Mouse (Mus musculus) hindbrain, embryonic 15.5 days (tissue): ENCODE measurements around the gene Fbxl2. TPM values are rescaled to one million over a fixed set of nuclear protein-coding genes. Genes with fewer than 3 reads are reported as not detected.

Experiments
- ATAC-seq: fragments of 200-750 bp; cut with Nextera tagmentation; 2 replicates; pipeline ENCODE4 v1.8.0; 2017; ENCODE audit warnings: low read depth, moderate number of reproducible peaks, moderate TSS enrichment; ENCODE audit not compliant: low FRiP score
- H3K27ac ChIP-seq: fragments of 300-500 bp; sonication (generic); replicated peaks from 2 replicates; pipeline ENCODE4 v1.5.1; 2015; ENCODE audit warnings: mild to moderate bottlenecking, inconsistent platforms
- H3K27me3 ChIP-seq: fragments of 300-500 bp; sonication (generic); 2 replicates; pipeline ENCODE4 v1.6.1; 2015; ENCODE audit warnings: control low read depth, inconsistent platforms
- H3K36me3 ChIP-seq: fragments of 300-500 bp; sonication (generic); 2 replicates; pipeline ENCODE4 v1.6.1; 2015; ENCODE audit warnings: control low read depth, inconsistent platforms
- H3K4me1 ChIP-seq: fragments of 300-500 bp; sonication (generic); replicated peaks from 2 replicates; pipeline ENCODE4 v1.6.1; 2015; ENCODE audit warnings: control low read depth, inconsistent platforms
- H3K4me2 ChIP-seq: fragments of 300-500 bp; sonication (generic); 2 replicates; pipeline ENCODE4 v1.6.1; 2015; ENCODE audit warnings: moderate library complexity, mild to moderate bottlenecking, inconsistent platforms
- H3K4me3 ChIP-seq: fragments of 300-500 bp; sonication (generic); 2 replicates; pipeline ENCODE4 v1.5.1; 2015; ENCODE audit warnings: mild to moderate bottlenecking, inconsistent platforms
- H3K9ac ChIP-seq: fragments of 300-500 bp; sonication (generic); 2 replicates; pipeline ENCODE4 v1.6.1; 2015; ENCODE audit warnings: inconsistent platforms
- H3K9me3 ChIP-seq: fragments of 300-500 bp; sonication (generic); 2 replicates; pipeline ENCODE4 v1.6.1; 2016; ENCODE audit warnings: control low read depth, inconsistent platforms
- WGBS: fragments of 180-500 bp; shearing (Covaris S2); methylation state at CpG from one replicate; pipeline ENCODE4 v1.1.7; 2015; 5-methylcytosine and 5-hydroxymethylcytosine counted together
- polyA plus RNA-seq: library from polyadenylated mRNA; unstranded; fragments of >200 nt; fragmentation: Nextera tagmentation; extraction: Ambion mirVana; gene quantifications from 2 replicates; pipeline ENCODE4 v1.2.1, GENCODE M21; 2015

The Fbxl2 gene
- polyA plus RNA-seq, 1 experiment from 2014 or later: 28.5 TPM

GRCm38 (mm10) chr9:114050778-114051177, 4.8 kb upstream of the Fbxl2 start:
- Histone ChIP-seq H3K9ac (no peak overlapping the region), H3K27me3 (0 out of 2 replicates have a peak, but pooled peaks cover 7% of the 10 kb centered on the region), H3K36me3 (no peaks in the 10 kb centered on the region), H3K9me3 (no peaks in the 10 kb centered on the region), H3K27ac (no peak overlapping the region), H3K4me1 (no peaks in the 10 kb centered on the region), H3K4me3 (no peak overlapping the region), H3K4me2 (no peak overlapping the region)
- no peak for ATAC-seq
- WGBS: 90% methylated on average over 16 of the region's 16 CpGs

GRCm38 (mm10) chr9:114050106-114050505, 4.1 kb upstream of the Fbxl2 start:
- H3K4me2 ChIP-seq: no peak overlapping the region
- H3K27ac ChIP-seq: no peak overlapping the region
- WGBS: 85% methylated on average over 7 of the region's 7 CpGs
- ATAC-seq: no peak
- no peaks in the 10 kb centered on the region for H3K36me3 ChIP-seq
- no peaks in the 10 kb centered on the region for H3K4me1 ChIP-seq
- H3K9ac ChIP-seq: no peak overlapping the region
- H3K4me3 ChIP-seq: no peak overlapping the region
- H3K9me3 ChIP-seq: no peaks in the 10 kb centered on the region
- H3K27me3 ChIP-seq: 0 out of 2 replicates have a peak, but pooled peaks cover 1% of the 10 kb centered on the region

GRCm38 (mm10) chr9:114046676-114047075, 685 bp upstream of the Fbxl2 start:
- no peak overlapping the region for H3K4me3 ChIP-seq
- no peak for ATAC-seq
- H3K36me3 ChIP-seq: no peaks in the 10 kb centered on the region
- 94% methylated on average over 7 of the region's 7 CpGs for WGBS
- no peak overlapping the region for H3K4me2 ChIP-seq
- H3K27me3 ChIP-seq: no peaks in the 10 kb centered on the region
- H3K9me3 ChIP-seq: no peaks in the 10 kb centered on the region
- H3K9ac ChIP-seq: no peak overlapping the region
- H3K27ac ChIP-seq: no peak overlapping the region
- no peaks in the 10 kb centered on the region for H3K4me1 ChIP-seq

GRCm38 (mm10) chr9:114044446-114044845, 1.5 kb downstream of the Fbxl2 start:
- Histone ChIP-seq H3K4me2 (no peak overlapping the region), H3K4me1 (no peaks in the 10 kb centered on the region), H3K27ac (no peak overlapping the region), H3K36me3 (no peaks in the 10 kb centered on the region), H3K9me3 (no peaks in the 10 kb centered on the region), H3K9ac (no peak overlapping the region), H3K27me3 (no peaks in the 10 kb centered on the region), H3K4me3 (no peak overlapping the region)
- 61% methylated on average over 3 of the region's 3 CpGs for WGBS
- no peak for ATAC-seq

- Histone ChIP-seq H3K9ac (no peak overlapping the region), H3K4me3 (no peak overlapping the region), H3K36me3 (no peaks in the 10 kb centered on the region), H3K9me3 (no peaks in the 10 kb centered on the region), H3K27ac (no peak overlapping the region), H3K27me3 (no peaks in the 10 kb centered on the region), H3K4me1 (no peaks in the 10 kb centered on the region), H3K4me2 (no peak overlapping the region)
- WGBS: 37% methylated on average over 6 of the region's 6 CpGs
- 0 out of 2 replicates have a peak, but pooled peaks have one; percentile 61 for ATAC-seq
Measured at GRCm38 (mm10) chr9:114042490-114042889, 3.5 kb downstream of the Fbxl2 start.

GRCm38 (mm10) chr9:114040945-114041344, 5.0 kb downstream of the Fbxl2 start:
- no peak for ATAC-seq
- Histone ChIP-seq H3K4me2 (no peak overlapping the region), H3K36me3 (no peaks in the 10 kb centered on the region), H3K27me3 (no peaks in the 10 kb centered on the region), H3K9ac (no peak overlapping the region), H3K4me3 (no peak overlapping the region), H3K9me3 (no peaks in the 10 kb centered on the region), H3K27ac (no peak overlapping the region), H3K4me1 (no peaks in the 10 kb centered on the region)
- 81% methylated on average over 4 of the region's 4 CpGs for WGBS

GRCm38 (mm10) chr9:114026261-114026934, 19.6 kb downstream of the Fbxl2 start:
- peaks cover 12% of the 10 kb centered on the region for H3K4me1 ChIP-seq
- peak overlapping the region; percentile 48 for H3K9ac ChIP-seq
- H3K27me3 ChIP-seq: no peaks in the 10 kb centered on the region
- no peaks in the 10 kb centered on the region for H3K36me3 ChIP-seq
- under 1% methylated on average over 46 of the region's 52 CpGs for WGBS
- peak; percentile 96 for ATAC-seq
- H3K4me2 ChIP-seq: peak overlapping the region; percentile 71
- peak overlapping the region; percentile 53 for H3K4me3 ChIP-seq
- H3K27ac ChIP-seq: peak overlapping the region; percentile 79
- no peaks in the 10 kb centered on the region for H3K9me3 ChIP-seq

- Histone ChIP-seq H3K4me2 (peak overlapping the region; percentile 71), H3K27ac (peak overlapping the region; percentile 79), H3K4me1 (peaks cover 12% of the 10 kb centered on the region), H3K27me3 (no peaks in the 10 kb centered on the region), H3K9ac (peak overlapping the region; percentile 48), H3K9me3 (no peaks in the 10 kb centered on the region), H3K4me3 (peak overlapping the region; percentile 53), H3K36me3 (no peaks in the 10 kb centered on the region)
- WGBS: 17% methylated on average over 8 of the region's 8 CpGs
- ATAC-seq: no peak
Measured at GRCm38 (mm10) chr9:114025846-114026245, 20.1 kb downstream of the Fbxl2 start.

- no peaks in the 10 kb centered on the region for H3K9me3 ChIP-seq
- peak overlapping the region; percentile 53 for H3K4me3 ChIP-seq
- WGBS: 61% methylated on average over 9 of the region's 9 CpGs
- H3K27me3 ChIP-seq: no peaks in the 10 kb centered on the region
- no peaks in the 10 kb centered on the region for H3K36me3 ChIP-seq
- H3K27ac ChIP-seq: no peak overlapping the region
- ATAC-seq: no peak
- peak overlapping the region; percentile 5; the same call in 1 of the 2 replicates for H3K9ac ChIP-seq
- peaks cover 12% of the 10 kb centered on the region for H3K4me1 ChIP-seq
- H3K4me2 ChIP-seq: peak overlapping the region; percentile 71
Measured at GRCm38 (mm10) chr9:114025182-114025581, 20.8 kb downstream of the Fbxl2 start.

GRCm38 (mm10) chr9:114022141-114022540, 23.9 kb downstream of the Fbxl2 start:
- no peaks in the 10 kb centered on the region for H3K36me3 ChIP-seq
- no peak for ATAC-seq
- H3K4me3 ChIP-seq: no peak overlapping the region
- no peak overlapping the region for H3K27ac ChIP-seq
- H3K9ac ChIP-seq: no peak overlapping the region
- no peak overlapping the region for H3K4me2 ChIP-seq
- peaks cover 12% of the 10 kb centered on the region for H3K4me1 ChIP-seq
- 75% methylated on average over 4 of the region's 4 CpGs for WGBS
- no peaks in the 10 kb centered on the region for H3K27me3 ChIP-seq
- H3K9me3 ChIP-seq: no peaks in the 10 kb centered on the region

- no peaks in the 10 kb centered on the region for H3K9me3 ChIP-seq
- H3K4me2 ChIP-seq: no peak overlapping the region
- H3K36me3 ChIP-seq: no peaks in the 10 kb centered on the region; the same call in 1 of the 2 replicates
- no peaks in the 10 kb centered on the region for H3K4me1 ChIP-seq
- no peak for ATAC-seq
- H3K4me3 ChIP-seq: no peak overlapping the region
- 88% methylated on average over 7 of the region's 7 CpGs for WGBS
- no peak overlapping the region for H3K27ac ChIP-seq
- no peaks in the 10 kb centered on the region for H3K27me3 ChIP-seq
- H3K9ac ChIP-seq: no peak overlapping the region
Measured at GRCm38 (mm10) chr9:114019012-114019762, 26.8 kb downstream of the Fbxl2 start.

- no peak for ATAC-seq
- no peak overlapping the region for H3K27ac ChIP-seq
- H3K4me1 ChIP-seq: no peaks in the 10 kb centered on the region
- H3K9me3 ChIP-seq: no peaks in the 10 kb centered on the region
- no peak overlapping the region for H3K4me3 ChIP-seq
- H3K9ac ChIP-seq: no peak overlapping the region
- no peaks in the 10 kb centered on the region for H3K27me3 ChIP-seq
- no peak overlapping the region for H3K4me2 ChIP-seq
- 85% methylated on average over 4 of the region's 4 CpGs for WGBS
- H3K36me3 ChIP-seq: peaks cover 6% of the 10 kb centered on the region
Measured at GRCm38 (mm10) chr9:114016402-114016801, 29.6 kb downstream of the Fbxl2 start.
